Mouse (Mus musculus) spleen, embryonic (tissue): Measurements from ENCODE around the gene Plac1.

Experiments used
- CTCF ChIA-PET: fragments of 350-600 bp; sonication (Branson Sonifier 250); formaldehyde crosslinking; loops from one replicate; lab custom pipeline; 2022; lab: Charles Lee

Gene Plac1

DNA sequence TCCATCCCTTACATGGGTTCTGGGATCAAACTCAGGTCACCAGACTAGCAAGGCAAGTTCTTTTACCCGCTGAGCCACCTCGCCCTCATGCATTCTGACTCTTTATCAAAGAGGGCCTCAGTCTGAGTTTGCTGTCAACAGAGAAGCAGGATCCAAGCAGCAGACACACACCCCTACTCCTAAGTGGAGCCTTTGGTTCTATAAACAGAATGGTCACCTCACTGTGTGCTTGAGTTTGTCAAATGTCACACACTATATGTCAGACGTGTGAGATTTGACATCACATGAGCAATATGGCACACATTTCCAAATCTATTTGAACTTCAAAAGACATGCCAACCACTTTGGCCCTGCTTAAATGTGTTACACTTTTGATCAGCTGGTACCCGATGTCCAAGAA is 42.2 kb downstream of the Plac1 start:
- CTCF ChIA-PET = no interaction called here

- CTCF ChIA-PET = no interaction called here
These were observed 43.5 kb downstream of the Plac1 start for GRCm38 (mm10) chrX:53196392-53196791.

DNA sequence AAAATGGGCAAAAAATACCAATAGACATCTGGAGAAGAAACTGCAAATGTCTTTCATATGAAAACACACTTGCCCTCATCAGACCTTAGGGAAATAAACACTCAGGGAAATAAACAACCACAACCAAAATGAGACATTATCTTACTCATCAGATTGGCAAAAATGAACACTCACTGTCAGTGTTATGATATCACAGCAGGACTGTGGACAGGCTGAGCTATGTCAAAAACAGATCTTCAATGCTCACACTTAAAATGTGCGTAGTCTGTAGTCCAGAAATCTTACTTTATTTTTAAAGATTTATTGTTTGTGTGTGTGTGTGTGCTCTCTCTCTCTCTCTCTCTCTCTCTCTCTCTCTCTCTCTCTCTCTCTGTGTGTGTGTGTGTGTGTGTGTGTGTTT is 51.2 kb downstream of the Plac1 start:
- CTCF ChIA-PET = no interaction called here

DNA sequence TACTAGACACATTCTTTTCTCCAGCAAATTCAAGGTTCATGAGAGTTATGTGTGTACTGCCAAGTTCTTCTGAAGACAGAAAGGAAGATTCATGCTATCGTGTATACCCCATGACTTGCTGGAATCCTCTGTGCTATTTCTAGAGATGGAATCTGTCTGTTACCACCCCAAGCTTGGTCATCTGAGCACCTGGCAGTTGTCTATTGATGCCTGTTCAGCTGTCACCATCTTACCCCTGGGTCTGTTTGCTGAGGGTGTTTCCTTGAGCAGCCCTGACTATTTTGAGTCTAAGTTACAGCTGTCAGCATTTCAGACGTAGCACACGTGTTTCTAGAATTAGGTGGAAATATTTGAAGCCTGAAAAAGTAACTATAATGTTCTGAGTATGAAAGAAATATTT is 60.1 kb downstream of the Plac1 start:
- CTCF ChIA-PET = no interaction called here

DNA sequence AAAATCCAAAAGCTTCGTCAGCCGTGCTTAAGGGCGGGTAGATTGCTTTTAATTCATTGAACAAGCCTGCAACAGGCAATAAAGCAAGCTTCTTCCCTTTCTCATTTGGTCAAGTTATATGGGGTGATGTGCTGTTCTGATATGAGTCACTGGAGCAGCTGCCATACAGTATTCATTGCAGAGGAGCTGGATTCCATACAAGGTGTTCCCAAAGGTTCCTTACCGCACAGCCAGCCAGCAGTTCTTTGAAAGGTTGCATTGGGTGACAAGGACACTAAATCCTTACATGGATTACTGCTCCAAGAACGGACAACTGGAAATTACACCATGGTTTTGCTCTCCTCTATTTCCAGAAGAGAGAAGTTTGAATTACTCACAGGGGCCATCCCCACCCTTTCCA is 63.6 kb downstream of the Plac1 start:
- CTCF ChIA-PET = no interaction called here

GRCm38 (mm10) chrX:53168623-53169022 is 71.3 kb downstream of the Plac1 start:
- CTCF ChIA-PET = no interaction called here

DNA sequence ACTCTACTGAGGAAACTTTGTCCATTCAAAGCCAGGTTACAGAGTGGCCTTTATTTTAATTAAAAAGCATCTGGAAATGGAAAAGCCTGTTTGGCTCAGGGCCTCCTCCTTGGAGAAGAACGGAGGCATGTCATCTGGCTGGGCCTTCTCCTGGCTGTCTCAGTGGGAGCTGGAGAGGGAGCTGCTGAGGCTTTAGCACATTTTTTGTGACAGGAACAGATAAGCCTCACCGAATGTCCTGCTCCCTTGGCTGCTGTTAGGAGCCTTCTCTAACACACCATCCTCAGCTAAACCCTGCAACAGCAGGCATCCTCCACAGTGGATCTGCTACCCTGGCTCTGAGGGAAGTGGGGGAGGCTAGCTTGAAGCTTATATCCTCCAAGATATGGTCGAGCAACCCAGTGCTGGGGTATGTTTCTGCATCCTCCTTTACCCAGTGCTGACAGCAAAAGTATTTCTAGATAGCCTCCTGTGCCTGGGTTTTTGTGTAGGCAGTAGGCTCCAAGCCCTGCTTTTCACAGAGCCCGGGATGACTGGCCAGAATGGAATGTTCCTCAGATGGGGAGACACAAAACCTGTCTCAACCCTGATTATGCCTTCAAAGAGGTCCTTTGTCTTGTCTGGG is 72.9 kb downstream of the Plac1 start:
- CTCF ChIA-PET = no interaction called here

GRCm38 (mm10) chrX:53166251-53166900 is 73.5 kb downstream of the Plac1 start:
- CTCF ChIA-PET = no interaction called here

GRCm38 (mm10) chrX:53162589-53162988 is 77.3 kb downstream of the Plac1 start:
- CTCF ChIA-PET = no interaction called here

DNA sequence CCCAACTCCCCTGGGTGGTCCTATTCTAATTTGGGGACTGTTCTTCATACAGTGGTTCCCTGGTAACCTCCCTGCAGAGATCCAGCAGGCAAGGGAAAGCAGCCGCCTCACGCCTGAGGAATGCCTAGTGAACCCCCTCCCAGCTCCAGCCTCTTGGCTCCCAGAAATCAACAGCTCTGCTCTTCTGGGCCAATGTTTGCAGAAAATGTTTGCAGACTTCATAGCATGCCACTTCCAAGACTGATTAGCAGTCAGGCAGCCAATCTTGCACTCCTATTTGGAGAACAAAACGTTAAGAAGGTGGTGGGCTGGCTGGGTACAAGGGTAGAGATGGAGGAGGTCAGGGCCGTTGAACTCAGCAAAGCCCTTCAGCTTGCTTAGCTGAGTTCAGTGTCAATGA is 78.3 kb downstream of the Plac1 start:
- CTCF ChIA-PET = no interaction called here

DNA sequence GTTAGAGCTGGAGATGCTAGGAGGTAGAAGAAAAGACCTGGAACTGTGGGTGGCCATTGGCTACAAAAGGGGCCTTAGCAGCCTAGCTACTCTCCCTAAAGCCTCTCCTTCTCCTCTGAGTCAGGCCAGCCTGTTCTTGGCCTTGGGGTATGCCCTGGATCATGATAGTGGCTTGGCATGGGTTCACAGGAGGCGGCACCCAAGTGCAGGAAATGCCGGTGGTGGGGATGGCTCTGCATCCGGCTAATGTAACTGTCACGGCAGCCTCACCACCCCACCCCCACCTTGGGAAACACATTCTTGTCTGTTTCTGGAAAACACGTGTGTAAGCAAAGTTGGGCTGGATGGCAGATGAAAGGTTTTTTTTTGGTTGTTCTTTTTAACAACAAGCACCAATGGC is 78.8 kb downstream of the Plac1 start:
- CTCF ChIA-PET = no interaction called here

DNA sequence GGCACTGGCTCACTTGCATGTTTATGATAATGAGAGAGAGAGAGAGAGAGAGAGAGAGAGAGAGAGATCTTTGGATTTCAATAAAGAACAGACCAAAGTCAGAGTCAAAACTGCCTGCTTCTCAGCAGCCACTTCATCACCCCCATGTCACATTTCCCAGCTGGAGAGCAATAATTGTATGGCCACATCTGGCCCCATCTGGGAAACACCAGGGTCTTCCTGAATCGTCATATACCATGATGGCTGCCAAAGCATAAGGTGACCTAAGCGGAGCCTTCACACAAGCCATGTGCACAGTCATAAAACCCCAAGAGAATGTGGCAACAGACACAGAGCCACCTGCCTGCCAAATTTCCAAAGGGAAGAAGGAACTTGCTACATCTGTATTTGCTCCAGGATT is 91.9 kb downstream of the Plac1 start:
- CTCF ChIA-PET = no interaction called here

DNA sequence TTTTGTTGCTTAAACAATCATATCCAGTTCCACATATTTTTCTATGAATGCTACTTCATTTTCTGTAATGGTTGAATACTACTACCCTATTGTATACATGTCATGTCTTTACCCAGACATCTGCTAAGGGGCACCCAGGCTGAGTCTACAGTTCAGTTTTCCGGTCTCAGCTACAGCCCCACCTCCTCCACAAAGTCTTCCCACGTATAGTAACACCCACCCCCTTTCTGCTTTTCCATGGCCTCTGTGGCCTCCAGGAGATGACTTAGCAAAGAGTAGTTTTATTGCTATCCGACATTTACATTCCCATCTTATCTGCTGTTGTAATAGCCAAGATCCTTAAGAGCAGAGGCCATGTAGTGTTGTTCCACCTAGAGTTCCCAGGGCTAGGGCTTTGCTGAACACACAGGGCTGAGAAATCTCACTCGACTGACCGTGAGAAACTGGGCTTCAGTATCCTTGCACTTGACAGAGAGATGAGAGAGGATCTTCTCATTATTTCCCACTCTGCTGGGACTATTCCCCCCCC is 93.5 kb downstream of the Plac1 start:
- CTCF ChIA-PET = no interaction called here

DNA sequence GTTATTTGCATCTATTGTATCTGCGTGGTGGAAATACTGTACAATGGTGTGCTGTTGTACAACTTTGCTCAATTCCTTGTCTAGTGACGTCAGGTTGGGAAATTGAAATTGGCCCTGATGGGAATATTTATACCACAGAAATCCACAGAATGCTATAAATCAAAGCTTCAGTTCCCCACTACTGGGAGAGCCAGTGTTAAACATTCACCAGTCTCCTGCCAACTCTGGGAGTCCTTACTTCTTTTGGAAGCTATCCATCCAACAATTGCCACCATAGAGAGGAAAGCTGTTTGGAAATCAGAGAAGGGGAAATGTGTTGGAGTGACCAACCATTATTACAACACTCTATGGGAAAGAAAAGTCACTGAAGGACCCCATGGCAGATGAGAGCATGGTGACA is 100.3 kb downstream of the Plac1 start:
- CTCF ChIA-PET = no interaction called here

GRCm38 (mm10) chrX:53137066-53137465 is 102.8 kb downstream of the Plac1 start:
- CTCF ChIA-PET = no interaction called here

- CTCF ChIA-PET = no interaction called here
These were observed 110.4 kb downstream of the Plac1 start for GRCm38 (mm10) chrX:53129501-53129900.

DNA sequence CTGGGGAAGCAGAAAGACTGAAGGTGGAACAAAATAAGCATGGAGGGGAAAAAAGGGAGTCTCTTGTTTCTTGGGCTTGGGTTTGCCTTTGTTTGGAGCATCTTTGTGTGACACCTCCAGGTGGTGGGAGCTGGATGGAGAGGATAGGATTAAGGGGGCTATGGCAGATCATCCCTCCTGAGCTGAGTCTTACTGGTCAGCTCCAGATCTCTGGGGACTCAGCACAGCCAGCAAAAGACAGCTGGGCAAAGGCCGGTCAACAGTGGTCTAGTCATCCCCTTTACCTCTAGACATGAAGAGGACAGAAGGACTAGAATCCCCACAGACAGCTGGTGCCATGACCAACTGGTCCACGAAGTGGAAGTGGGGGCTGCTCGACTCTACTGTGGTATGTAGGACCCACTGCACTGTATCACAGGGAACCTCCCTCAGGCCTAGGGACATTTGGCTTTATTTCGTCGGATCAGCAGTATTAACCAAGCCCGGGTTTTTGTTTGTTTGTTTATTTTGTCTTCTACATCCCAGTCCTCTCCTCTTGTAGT is 113.3 kb downstream of the Plac1 start:
- CTCF ChIA-PET = no interaction called here

DNA sequence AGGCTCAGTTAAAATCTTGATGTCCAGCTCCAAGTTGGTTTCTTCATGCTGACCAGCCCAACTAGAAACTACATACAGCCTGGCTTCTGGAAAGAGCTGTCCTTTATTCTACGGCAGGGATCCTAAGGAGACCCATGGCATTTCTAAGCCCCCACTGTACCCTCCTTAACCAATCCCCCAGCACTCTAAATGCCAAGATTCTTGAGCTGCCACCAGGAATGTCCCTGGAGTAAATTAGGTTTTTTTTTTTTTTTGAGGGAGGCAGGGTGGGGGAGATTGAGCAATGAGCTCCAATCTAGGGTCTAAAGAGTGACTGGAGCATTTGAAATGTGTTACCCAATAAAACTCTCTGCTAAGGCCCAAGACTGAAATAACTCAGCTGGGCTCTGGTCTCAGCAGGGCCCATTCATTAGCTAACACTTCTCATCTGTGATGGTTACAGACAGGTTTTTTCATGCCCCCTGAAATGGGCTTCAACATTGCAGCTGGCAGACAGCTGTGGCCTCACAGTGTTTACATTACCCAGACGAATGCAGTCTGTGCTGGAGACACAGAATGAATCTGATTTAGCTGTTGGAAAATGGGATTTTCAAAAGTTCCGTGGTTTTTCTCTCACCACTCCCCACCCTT is 114.0 kb downstream of the Plac1 start:
- CTCF ChIA-PET = no interaction called here

DNA sequence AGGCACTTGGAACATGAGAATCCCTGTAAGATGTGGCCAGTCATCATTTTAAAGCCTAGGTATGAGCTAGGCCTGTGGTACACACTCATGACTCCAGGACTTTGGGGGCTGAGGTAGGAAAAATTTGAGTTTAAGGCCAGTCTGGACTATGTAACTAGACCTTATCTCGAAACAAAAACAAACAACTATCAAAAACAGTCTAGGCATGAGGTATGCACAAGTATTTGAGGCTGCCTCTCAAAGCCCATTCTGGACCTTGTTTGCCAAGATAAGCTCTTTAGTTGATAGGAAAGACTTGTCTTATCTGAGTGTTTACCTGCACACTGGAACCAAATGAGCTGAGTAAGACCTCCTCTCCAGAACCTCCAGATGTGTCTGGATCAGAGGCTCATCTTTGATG is 116.3 kb downstream of the Plac1 start:
- CTCF ChIA-PET = no interaction called here

GRCm38 (mm10) chrX:53118631-53119030 is 121.3 kb downstream of the Plac1 start:
- CTCF ChIA-PET = no interaction called here

DNA sequence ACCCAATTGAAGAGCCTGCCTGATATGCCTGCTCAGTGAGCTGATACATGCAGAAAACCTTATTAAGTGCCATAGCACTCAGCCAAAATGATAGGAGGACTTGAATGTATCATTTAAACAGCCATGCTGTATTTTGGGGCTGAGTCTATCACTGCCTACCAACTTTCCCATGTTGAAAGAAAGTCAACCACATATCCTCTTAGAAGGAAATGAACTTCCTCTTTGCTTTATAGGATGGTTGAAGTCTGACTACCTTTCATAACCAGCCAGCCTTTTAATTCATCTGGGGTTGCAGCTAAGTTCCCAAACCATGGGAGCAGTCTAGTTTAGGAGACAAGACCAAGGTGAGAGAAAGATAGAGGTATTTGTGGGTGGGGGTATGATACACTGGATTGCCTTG is 121.9 kb downstream of the Plac1 start:
- CTCF ChIA-PET = no interaction called here

DNA sequence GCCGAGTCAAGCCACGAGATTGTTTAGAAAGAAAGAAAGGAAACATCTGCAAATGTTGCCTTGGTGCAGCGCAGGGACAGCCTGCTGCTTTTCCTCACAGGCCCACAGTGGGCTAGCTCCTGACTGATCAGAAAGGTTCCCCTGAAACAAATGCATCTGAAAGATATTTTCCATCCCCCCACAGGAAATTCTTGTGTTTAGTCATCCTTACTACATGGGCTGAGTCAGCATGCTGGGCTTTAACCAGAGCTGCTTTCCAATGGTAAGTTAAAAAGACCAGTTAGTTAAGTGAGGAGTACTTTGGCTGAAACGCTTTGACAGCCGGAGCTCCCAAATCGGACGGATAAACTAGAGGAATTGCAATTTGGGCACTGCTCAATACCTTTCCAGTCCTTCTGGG is 124.9 kb downstream of the Plac1 start:
- CTCF ChIA-PET = no interaction called here

GRCm38 (mm10) chrX:53110142-53110541 is 129.8 kb downstream of the Plac1 start:
- CTCF ChIA-PET = no interaction called here
